Mouse (Mus musculus) limb, embryonic 15.5 days (tissue): ENCODE data around the gene Cdk11b. TPM values are rescaled to one million over a fixed set of nuclear protein-coding genes. Genes with fewer than 3 reads are reported as not detected.
A peak's percentile ranks its signal among the peaks of the same experiment; 100 is the strongest.
"Not testable (repeated sequence)": the region's sequence is repeated elsewhere in the genome, so short reads cannot be mapped to it uniquely, and the experiment has no call there.

Experiments
- ATAC-seq: fragments of 200-750 bp; cut with Nextera tagmentation; 2 replicates; pipeline ENCODE4 v1.8.0; 2017; ENCODE audit warnings: low read depth, moderate TSS enrichment; ENCODE audit not compliant: insufficient number of reproducible peaks, low FRiP score, low TSS enrichment
- H3K27ac ChIP-seq: fragments of 300-500 bp; sonication (generic); 2 replicates; pipeline ENCODE4 v1.5.1; 2015; ENCODE audit warnings: moderate library complexity, mild to moderate bottlenecking, inconsistent platforms
- H3K27me3 ChIP-seq: fragments of 300-500 bp; sonication (generic); 2 replicates; pipeline ENCODE4 v1.6.1; 2015; ENCODE audit warnings: inconsistent platforms
- H3K36me3 ChIP-seq: fragments of 300-500 bp; sonication (generic); 2 replicates; pipeline ENCODE4 v1.6.1; 2015; ENCODE audit warnings: inconsistent platforms
- H3K4me1 ChIP-seq: fragments of 300-500 bp; sonication (generic); 2 replicates; pipeline ENCODE4 v1.6.1; 2015; ENCODE audit warnings: inconsistent platforms
- H3K4me2 ChIP-seq: fragments of 300-500 bp; sonication (generic); 2 replicates; pipeline ENCODE4 v1.6.1; 2015; ENCODE audit warnings: mild to moderate bottlenecking, inconsistent platforms
- H3K4me3 ChIP-seq: fragments of 300-500 bp; sonication (generic); 2 replicates; pipeline ENCODE4 v1.5.1; 2015; ENCODE audit warnings: mild to moderate bottlenecking, inconsistent platforms
- H3K9ac ChIP-seq: fragments of 300-500 bp; sonication (generic); 2 replicates; pipeline ENCODE4 v1.6.1; 2015; ENCODE audit warnings: inconsistent platforms
- H3K9me3 ChIP-seq: fragments of 300-500 bp; sonication (generic); 2 replicates; pipeline ENCODE4 v1.6.1; 2016; ENCODE audit warnings: inconsistent platforms
- WGBS: fragments of 180-500 bp; shearing (Covaris S2); methylation state at CpG from one replicate; pipeline ENCODE4 v1.1.7; 2015; 5-methylcytosine and 5-hydroxymethylcytosine counted together
- polyA plus RNA-seq: library from polyadenylated mRNA; unstranded; fragments of >200 nt; fragmentation: Nextera tagmentation; extraction: Ambion mirVana; gene quantifications from 2 replicates; pipeline ENCODE4 v1.2.1, GENCODE M21; 2015

Cdk11b gene
- polyA plus RNA-seq, 1 experiment from 2014 or later = 58.8 TPM

DNA sequence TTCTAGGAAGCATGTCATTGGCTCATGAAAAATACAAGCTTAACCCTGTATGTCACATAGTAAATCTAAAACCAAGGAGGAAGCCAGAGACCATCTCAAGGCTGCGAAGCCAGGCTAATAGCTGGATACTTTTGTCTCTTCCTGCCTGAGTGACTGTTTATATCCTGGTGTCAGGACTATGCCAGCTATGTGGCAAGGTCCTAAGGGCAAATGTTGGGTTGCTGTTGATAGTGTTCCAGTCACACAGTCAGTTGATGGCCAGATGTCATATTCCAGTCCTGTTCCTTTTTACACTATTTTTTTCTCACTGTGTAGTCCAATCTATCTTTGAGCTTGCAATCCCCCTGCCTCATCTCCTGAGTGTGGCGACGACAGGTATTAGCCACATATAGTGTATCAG is 11.4 kb upstream of the Cdk11b start:
- Histone ChIP-seq H3K27me3 (no peaks in the 10 kb centered on the region), H3K4me2 (no peak overlapping the region), H3K9me3 (no peaks in the 10 kb centered on the region), H3K4me1 (no peaks in the 10 kb centered on the region), H3K36me3 (peaks cover 77% of the 10 kb centered on the region), H3K9ac (no peak overlapping the region), H3K27ac (no peak overlapping the region), H3K4me3 (no peak overlapping the region)
- WGBS = 95% methylated on average over 3 of the region's 3 CpGs
- ATAC-seq = no peak

DNA sequence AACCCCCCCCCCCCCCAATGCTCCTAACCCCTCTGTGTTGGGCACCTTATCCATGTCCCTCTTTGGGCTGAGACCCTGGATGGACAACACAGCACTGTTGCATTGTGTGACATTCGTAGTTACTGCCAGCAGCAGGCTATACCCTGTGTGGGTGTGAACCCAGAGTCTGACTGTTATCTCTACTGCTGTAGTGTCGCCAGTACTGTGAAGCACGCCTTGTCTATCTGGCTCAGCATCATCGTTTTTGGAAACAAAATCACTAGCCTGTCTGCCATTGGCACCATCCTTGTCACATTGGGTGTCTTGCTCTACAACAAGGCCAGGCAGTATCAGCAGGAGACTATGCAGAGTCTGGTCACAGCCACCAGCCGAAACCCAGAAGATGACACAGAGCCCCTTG is 6.3 kb upstream of the Cdk11b start:
- no peak overlapping the region for H3K4me2 ChIP-seq
- H3K4me3 ChIP-seq = no peak overlapping the region
- H3K4me1 ChIP-seq = no peaks in the 10 kb centered on the region
- WGBS = 94% methylated on average over 5 of the region's 5 CpGs
- peaks cover 84% of the 10 kb centered on the region for H3K36me3 ChIP-seq
- H3K9me3 ChIP-seq = no peaks in the 10 kb centered on the region
- ATAC-seq = no peak
- no peaks in the 10 kb centered on the region for H3K27me3 ChIP-seq
- H3K9ac ChIP-seq = no peak overlapping the region
- H3K27ac ChIP-seq = no peak overlapping the region

DNA sequence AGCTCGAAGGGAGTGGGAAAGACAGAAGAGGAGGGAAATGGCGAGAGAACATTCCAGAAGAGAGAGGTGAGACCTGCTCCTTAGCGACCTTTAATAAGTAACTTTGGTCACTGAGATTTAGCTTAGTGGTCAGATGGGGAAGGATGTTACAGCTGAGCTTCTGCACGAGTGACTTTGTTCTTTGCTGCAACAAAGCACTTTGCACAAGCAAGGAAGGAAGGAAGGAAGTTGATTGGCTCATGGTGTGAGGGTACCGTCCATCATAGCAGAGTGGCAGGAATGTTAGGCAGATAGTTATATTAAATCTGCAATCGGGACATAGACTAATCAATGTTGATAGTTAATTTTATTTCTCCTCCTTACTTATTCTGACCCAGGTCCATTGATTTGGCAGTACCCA is 5.6 kb downstream of the Cdk11b start:
- Histone ChIP-seq H3K36me3 (peaks cover 68% of the 10 kb centered on the region), H3K27me3 (no peaks in the 10 kb centered on the region), H3K4me2 (no peak overlapping the region), H3K4me3 (no peak overlapping the region), H3K9me3 (no peaks in the 10 kb centered on the region), H3K4me1 (peaks cover 1% of the 10 kb centered on the region; the same call in 1 of the 2 replicates), H3K9ac (no peak overlapping the region), H3K27ac (no peak overlapping the region)
- no peak for ATAC-seq
- WGBS = 87% methylated on average over 6 of the region's 6 CpGs

DNA sequence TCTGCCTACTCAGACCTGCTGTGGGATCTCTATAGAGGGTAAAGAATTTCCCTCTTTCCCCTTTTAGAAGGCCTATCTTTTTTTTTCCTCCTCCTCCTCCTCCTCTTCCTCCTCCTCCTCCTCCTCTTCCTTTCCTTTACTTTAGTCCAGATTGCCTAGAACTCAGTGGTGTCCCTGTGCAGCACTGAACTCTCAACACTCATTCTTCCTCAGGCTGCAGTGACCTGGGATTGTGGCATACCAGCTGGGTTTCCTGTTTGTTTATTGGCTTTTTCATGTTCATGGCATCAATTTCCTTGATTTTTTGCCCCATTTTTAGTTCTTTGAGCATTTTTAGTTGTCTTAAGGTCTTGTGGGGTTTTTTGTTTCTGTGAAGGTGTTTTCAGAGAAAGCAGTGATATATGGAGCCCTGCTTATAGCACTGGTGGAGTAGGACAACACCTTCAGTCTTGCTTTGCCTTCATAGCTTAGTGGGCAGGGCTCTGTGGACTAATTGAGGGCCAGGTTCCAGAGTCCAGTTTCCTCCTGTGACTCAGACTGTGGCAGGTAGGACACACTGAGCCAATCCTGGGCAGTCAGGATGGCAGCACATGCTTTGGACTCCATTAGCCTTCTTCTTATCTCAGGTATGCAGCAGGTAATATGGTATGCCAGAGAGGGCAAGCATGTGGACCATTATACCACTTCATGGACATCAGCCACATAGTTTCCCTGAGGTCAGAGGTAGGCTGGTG is 11.3 kb downstream of the Cdk11b start:
- Histone ChIP-seq H3K9ac (no peak overlapping the region), H3K36me3 (peaks cover 84% of the 10 kb centered on the region), H3K4me1 (no peaks in the 10 kb centered on the region), H3K9me3 (no peaks in the 10 kb centered on the region), H3K27me3 (no peaks in the 10 kb centered on the region), H3K4me3 (no peak overlapping the region), H3K4me2 (no peak overlapping the region), H3K27ac (no peak overlapping the region)
- ATAC-seq = no peak

DNA sequence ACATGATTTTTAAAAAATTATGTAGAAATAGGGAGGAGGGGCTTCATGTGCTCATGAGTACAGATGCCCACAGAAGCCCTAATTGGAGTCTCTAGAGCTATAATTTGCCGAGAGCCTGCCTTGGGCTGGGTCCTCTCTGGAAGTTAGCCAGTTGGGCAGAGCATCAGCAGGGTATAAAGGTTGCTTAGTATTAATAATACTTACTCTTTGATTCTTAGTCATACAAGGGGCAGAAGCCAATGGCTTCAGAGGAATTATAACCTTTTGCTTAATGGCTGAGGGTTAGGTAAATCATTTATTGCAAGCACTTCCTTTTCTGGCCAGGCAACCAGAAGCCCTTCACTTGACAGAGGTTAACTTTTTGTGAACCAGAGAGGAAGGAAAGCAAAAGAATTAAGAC is 18.9 kb downstream of the Cdk11b start:
- Histone ChIP-seq H3K9me3 (no peaks in the 10 kb centered on the region), H3K4me3 (no peak overlapping the region), H3K9ac (no peak overlapping the region), H3K4me2 (no peak overlapping the region), H3K27ac (no peak overlapping the region), H3K36me3 (peaks cover 85% of the 10 kb centered on the region), H3K27me3 (no peaks in the 10 kb centered on the region), H3K4me1 (no peaks in the 10 kb centered on the region)
- WGBS = 92% methylated on average over 1 of the region's 1 CpGs
- ATAC-seq = no peak

DNA sequence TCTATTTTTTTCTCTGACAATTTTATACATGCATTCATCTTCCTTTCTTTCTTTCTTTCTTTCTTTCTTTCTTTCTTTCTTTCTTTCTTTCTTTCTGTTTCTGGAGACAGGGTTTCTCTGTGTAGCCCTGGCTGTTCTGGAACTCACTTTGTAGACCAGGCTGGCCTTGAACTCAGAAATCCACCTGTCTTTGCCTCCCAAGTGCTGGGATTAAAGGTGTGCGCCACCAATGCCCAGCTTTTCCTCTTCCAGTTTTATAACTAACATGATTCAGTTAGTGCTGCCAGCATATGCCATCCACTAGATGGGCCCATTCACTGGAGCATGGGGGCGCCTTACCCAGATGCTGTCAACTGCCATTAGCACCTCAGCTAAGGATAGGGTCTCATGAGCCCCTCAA is 20.7 kb downstream of the Cdk11b start, which contains the start of gene Gm10563:
Gene Gm10563 (minus strand): TSS at position 101 of the 400 bp plus-strand sequence.
- not testable (repeated sequence) for ATAC-seq, H3K9me3 ChIP-seq, H3K9ac ChIP-seq, H3K27ac ChIP-seq, H3K4me1 ChIP-seq, H3K4me2 ChIP-seq, H3K27me3 ChIP-seq, H3K4me3 ChIP-seq
- peaks cover 90% of the 10 kb centered on the region for H3K36me3 ChIP-seq
- 86% methylated on average over 2 of the region's 2 CpGs for WGBS

DNA sequence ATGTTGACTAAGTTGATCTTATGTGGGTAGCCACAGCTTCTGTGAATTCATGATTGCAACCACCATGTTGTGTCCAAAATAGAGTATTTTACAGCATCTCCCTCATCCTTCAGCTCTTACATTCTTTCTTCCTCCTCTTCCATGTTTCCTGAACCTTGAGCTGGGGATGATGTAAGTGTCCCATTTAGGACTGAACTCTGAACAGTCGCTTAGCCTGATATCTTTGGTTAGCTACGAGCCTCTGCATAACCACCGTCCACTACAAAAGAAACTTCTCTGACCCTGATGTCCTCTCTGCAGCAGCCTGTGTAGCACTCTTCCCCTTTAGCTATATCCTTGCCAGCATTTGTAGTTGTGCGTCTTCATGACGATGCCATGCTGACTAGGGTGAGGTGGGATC is 21.1 kb downstream of the Cdk11b start:
- no peak for ATAC-seq
- H3K36me3 ChIP-seq = peaks cover 90% of the 10 kb centered on the region
- no peak overlapping the region for H3K27ac ChIP-seq
- H3K9me3 ChIP-seq = no peaks in the 10 kb centered on the region
- H3K27me3 ChIP-seq = peaks cover 4% of the 10 kb centered on the region; the same call in 1 of the 2 replicates
- no peaks in the 10 kb centered on the region for H3K4me1 ChIP-seq
- no peak overlapping the region for H3K9ac ChIP-seq
- WGBS = 97% methylated on average over 5 of the region's 5 CpGs
- H3K4me3 ChIP-seq = no peak overlapping the region
- H3K4me2 ChIP-seq = no peak overlapping the region

DNA sequence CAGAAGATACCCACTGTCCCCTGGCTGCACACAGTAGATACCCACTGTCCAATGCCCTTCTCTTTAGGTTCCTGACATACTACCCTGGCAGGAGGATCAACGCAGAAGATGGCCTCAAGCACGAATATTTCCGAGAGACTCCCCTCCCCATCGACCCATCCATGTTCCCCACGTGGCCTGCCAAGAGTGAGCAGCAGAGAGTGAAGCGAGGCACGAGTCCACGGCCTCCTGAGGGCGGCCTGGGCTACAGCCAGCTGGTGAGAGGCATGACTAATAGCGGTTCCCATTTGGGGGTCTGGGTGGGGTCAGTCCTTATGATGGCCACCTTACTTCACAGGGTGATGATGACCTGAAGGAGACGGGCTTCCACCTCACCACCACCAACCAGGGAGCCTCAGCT is 24.7 kb downstream of the Cdk11b start:
- Histone ChIP-seq H3K36me3 (peaks cover 66% of the 10 kb centered on the region), H3K9ac (no peak overlapping the region), H3K4me1 (peaks cover 30% of the 10 kb centered on the region), H3K4me3 (no peak overlapping the region), H3K27me3 (peaks cover 40% of the 10 kb centered on the region), H3K4me2 (no peak overlapping the region), H3K27ac (no peak overlapping the region), H3K9me3 (no peaks in the 10 kb centered on the region)
- WGBS = 87% methylated on average over 11 of the region's 11 CpGs
- no peak for ATAC-seq

DNA sequence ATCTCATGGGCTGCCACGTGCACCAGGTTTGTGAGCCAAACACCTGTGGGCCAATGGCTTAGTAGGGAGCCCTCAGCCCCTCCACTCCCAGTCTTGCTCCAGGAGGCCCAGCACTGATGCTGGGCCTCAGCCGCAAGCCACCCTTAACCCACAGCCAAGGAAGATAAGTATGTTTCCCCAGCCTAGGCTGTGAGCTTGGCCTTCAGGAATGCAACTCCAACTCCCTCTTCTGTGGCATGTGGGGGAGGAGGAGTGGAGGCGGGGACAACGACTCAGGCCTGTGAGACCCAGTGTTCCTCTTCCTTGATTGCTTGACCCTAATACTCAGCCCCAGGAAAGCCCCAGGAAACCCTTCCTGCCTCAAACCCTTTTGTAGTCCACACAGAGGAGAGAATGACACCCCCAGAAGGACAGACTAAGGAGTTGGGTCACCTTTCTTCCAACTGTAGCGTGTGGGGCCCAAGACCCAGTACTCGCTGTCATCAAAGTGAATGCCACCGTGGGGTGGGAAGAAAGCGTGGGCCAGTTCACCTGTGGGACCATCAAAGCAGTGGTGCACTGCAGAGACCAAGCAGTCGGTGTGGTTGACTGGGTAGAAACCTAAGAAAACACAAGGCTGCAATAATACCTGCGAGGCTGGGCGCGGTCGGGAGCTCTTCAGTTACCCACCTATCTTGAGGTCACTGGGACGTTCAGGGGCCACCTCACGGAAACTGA is 27.1 kb downstream of the Cdk11b start:
- no peak overlapping the region for H3K9ac ChIP-seq
- peaks cover 62% of the 10 kb centered on the region for H3K27me3 ChIP-seq
- H3K4me2 ChIP-seq = no peak overlapping the region

DNA sequence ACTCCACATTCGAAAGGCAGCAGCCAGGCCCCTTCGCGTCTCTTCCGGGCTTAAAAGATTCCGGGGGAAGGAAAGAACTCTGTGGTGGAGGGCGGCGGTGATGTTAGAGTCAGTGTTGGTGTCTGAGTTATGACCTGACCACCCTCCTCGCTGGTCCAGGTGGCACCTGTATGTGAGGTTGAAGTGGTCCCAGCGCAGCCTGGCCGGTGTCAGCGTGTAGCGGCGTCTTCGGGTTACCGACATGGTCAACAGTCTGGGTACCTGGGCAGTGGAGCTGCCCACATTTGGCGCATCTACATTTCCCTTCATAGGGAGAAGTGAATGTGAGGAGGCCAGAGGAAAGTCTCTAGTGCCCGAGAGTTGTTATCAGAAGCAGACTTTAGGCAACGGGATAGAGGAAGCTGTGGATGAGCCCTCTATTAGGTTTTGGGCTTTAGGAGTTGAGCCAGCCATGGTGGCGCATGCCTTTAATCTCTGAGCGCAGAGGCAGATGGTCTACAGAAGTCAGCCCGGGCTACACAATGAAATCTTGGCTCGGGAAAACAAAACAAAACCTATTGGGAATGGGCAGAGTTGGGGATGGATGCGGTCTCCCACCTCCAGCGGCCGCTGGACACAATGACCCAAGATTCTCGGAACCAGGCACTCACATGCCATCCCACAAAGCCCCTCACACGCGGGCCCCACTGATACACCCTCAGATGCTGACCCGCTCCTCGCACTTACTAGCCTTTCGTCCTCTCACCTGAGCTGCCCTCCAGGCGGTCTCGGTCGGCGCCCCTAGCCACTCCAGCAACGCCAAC is 27.8 kb downstream of the Cdk11b start:
- Histone ChIP-seq H3K9ac (peak overlapping the region; percentile 57), H3K4me2 (peak overlapping the region; percentile 92), H3K4me1 (peaks cover 43% of the 10 kb centered on the region), H3K36me3 (peaks cover 60% of the 10 kb centered on the region), H3K9me3 (no peaks in the 10 kb centered on the region), H3K27ac (peak overlapping the region; percentile 33; the same call in 1 of the 2 replicates), H3K27me3 (peaks cover 62% of the 10 kb centered on the region), H3K4me3 (peak overlapping the region; percentile 46)
- WGBS = 22% methylated on average over 36 of the region's 36 CpGs
- ATAC-seq = no peak

More for the DNA sequence above, 27.1 kb downstream of the Cdk11b start:
- H3K4me3 ChIP-seq = no peak overlapping the region
- no peak for ATAC-seq
- peaks cover 59% of the 10 kb centered on the region for H3K36me3 ChIP-seq
- H3K9me3 ChIP-seq = no peaks in the 10 kb centered on the region
- WGBS = 61% methylated on average over 15 of the region's 15 CpGs
- H3K27ac ChIP-seq = no peak overlapping the region
- H3K4me1 ChIP-seq = peaks cover 43% of the 10 kb centered on the region

DNA sequence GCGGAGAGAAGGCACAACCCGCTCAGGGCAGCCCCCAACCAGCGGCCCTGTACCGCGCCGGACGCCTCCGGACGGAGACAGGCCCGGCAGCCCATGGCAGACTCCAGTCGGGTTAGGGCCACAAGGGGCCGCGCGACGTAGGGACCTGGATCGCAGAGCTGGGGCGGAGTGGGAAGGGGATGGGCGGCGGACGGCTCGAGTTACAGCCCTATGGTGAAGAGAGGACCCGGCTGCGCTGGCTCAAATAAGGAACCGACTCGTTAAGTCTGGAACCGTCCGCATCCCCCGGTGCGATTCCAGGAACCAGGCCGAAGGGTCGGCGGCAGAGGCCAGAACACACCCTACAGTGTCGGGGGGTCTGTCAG is 28.4 kb downstream of the Cdk11b start, which contains the start of gene Mmp23:
Gene Mmp23 (minus strand): TSS at position 299 of the 365 bp plus-strand sequence.
- under 1% methylated on average over 33 of the region's 33 CpGs for WGBS
- H3K27me3 ChIP-seq = peaks cover 62% of the 10 kb centered on the region

More for the DNA sequence above, 28.4 kb downstream of the Cdk11b start, which contains the start of gene Mmp23:
- Histone ChIP-seq H3K4me2 (peak within 1 kb of the TSS; percentile 92), H3K4me3 (peak within 1 kb of the TSS; percentile 46), H3K4me1 (peaks cover 43% of the 10 kb centered on the region), H3K27ac (peak within 1 kb of the TSS; percentile 33; the same call in 1 of the 2 replicates), H3K36me3 (peaks cover 59% of the 10 kb centered on the region), H3K9ac (peak within 1 kb of the TSS; percentile 57), H3K9me3 (no peaks in the 10 kb centered on the region)
- ATAC-seq = peak; percentile 45; the same call in 1 of the 2 replicates
